Mouse (Mus musculus) liver, embryonic 13.5 days (tissue): ENCODE measurements around the gene Tmem40. TPM values are rescaled to one million over a fixed set of nuclear protein-coding genes. Genes with fewer than 3 reads are reported as not detected.

Experiments
- ATAC-seq: fragments of 200-750 bp; cut with Nextera tagmentation; 2 replicates; pipeline ENCODE4 v1.8.0; 2017; ENCODE audit warnings: low read depth, mild to moderate bottlenecking, moderate number of reproducible peaks, moderate library complexity
- DNase-seq: peaks from one replicate; pipeline ENCODE4 v3.0.0; 2022
- H3K27ac ChIP-seq: fragments of 300-500 bp; sonication (generic); 2 replicates; pipeline ENCODE4 v1.5.1; 2015; ENCODE audit warnings: moderate library complexity, mild to moderate bottlenecking, inconsistent platforms
- H3K27me3 ChIP-seq: fragments of 300-500 bp; sonication (generic); 2 replicates; pipeline ENCODE4 v1.6.1; 2015; ENCODE audit warnings: mild to moderate bottlenecking, inconsistent platforms
- H3K36me3 ChIP-seq: fragments of 300-500 bp; sonication (generic); 2 replicates; pipeline ENCODE4 v1.6.1; 2015; ENCODE audit warnings: mild to moderate bottlenecking, inconsistent platforms
- H3K4me1 ChIP-seq: fragments of 300-500 bp; sonication (generic); replicated peaks from 2 replicates; pipeline ENCODE4 v1.6.1; 2015; ENCODE audit warnings: inconsistent platforms
- H3K4me2 ChIP-seq: fragments of 300-500 bp; sonication (generic); 2 replicates; pipeline ENCODE4 v1.6.1; 2015; ENCODE audit warnings: inconsistent platforms, mild to moderate bottlenecking, moderate library complexity
- H3K4me3 ChIP-seq: fragments of 300-500 bp; sonication (generic); replicated peaks from 2 replicates; pipeline ENCODE4 v1.5.1; 2015; ENCODE audit warnings: mild to moderate bottlenecking, inconsistent platforms
- H3K9ac ChIP-seq: fragments of 300-500 bp; sonication (generic); 2 replicates; pipeline ENCODE4 v1.6.1; 2015; ENCODE audit warnings: mild to moderate bottlenecking, inconsistent platforms
- H3K9me3 ChIP-seq: fragments of 300-500 bp; sonication (generic); replicated peaks from 2 replicates; pipeline ENCODE4 v1.6.1; 2016; ENCODE audit warnings: inconsistent platforms
- WGBS: fragments of 180-500 bp; shearing (Covaris S2); methylation state at CpG from one replicate; pipeline ENCODE4 v1.1.7; 2015; ENCODE audit not compliant: insufficient replicate concordance; 5-methylcytosine and 5-hydroxymethylcytosine counted together
- polyA plus RNA-seq: library from polyadenylated mRNA; unstranded; fragments of >200 nt; fragmentation: Nextera tagmentation; extraction: Ambion mirVana; gene quantifications from 2 replicates; pipeline ENCODE4 v1.2.1, GENCODE M21; 2015

The Tmem40 gene
- polyA plus RNA-seq, 1 experiment from 2014 or later: 29.9 TPM

DNA sequence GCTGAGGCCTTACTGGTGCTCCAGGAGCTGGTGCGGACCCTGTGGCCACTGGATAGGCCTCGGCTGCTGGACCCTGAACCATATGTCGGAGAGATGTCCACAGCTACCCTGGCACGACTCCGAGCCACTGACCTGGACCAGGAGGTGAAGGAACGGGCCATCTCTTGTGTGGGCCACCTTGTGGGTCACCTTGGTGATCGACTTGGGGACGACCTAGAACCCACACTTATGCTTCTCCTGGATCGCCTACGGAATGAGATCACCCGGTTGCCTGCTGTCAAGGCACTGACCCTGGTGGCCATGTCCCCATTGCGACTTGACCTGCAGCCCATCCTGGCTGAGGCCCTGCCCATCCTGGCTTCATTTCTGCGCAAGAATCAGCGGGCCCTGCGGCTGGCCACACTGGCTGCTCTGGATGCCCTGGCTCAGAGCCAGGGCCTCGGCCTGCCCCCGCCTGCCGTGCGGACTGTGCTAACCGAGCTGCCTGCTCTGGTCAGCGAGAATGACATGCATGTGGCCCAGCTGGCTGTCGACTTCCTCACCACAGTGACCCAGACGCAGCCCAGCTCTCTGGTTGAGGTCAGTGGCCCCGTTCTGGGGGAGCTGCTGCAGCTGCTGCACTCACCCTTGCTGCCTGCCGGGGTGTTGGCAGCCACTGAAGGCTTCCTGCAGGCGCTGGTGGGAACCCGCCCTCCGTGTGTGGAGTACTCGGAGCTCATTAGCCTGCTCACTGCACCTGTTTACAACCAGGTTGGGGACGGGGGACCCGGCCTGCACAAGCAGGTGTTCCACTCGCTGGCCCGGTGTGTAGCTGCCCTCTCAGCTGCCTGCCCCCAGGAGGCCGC, 29.9 kb upstream of the Tmem40 start:
- ATAC-seq (peak; percentile 30; the same call in 1 of the 2 replicates), DNase-seq (no peak)
- Histone ChIP-seq H3K9me3 (no peaks in the 10 kb centered on the region), H3K4me1 (no peaks in the 10 kb centered on the region), H3K9ac (no peak overlapping the region), H3K4me2 (no peak overlapping the region), H3K36me3 (peaks cover 60% of the 10 kb centered on the region), H3K4me3 (no peak overlapping the region), H3K27me3 (no peaks in the 10 kb centered on the region), H3K27ac (no peak overlapping the region)
- WGBS: 82% methylated on average over 34 of the region's 34 CpGs

DNA sequence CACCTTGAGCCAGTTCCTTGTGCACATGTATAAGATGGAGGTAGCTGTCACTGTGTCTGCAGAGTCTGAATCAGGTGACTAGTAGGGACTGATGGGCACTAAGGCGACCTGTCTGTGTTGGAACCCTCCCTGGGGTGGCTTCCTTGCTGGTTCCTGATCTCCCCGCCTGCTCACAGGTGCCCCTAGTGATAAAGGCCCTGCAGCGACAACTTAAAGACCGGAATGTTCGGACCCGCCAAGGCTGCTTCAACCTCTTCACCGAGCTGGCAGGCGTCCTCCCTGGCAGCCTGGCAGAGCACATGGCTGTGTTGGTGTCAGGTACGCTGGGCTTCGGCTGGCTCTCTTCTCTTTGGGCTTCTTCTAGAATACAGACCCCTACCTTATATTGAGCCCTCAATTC, 28.8 kb upstream of the Tmem40 start:
- Histone ChIP-seq H3K27me3 (no peaks in the 10 kb centered on the region), H3K4me1 (no peaks in the 10 kb centered on the region), H3K4me3 (no peak overlapping the region), H3K9ac (no peak overlapping the region), H3K4me2 (no peak overlapping the region), H3K36me3 (peaks cover 65% of the 10 kb centered on the region), H3K27ac (no peak overlapping the region), H3K9me3 (no peaks in the 10 kb centered on the region)
- ATAC-seq (no peak), DNase-seq (no peak)
- WGBS: 71% methylated on average over 10 of the region's 10 CpGs

GRCm38 (mm10) chr6:115782781-115783180, 20.6 kb upstream of the Tmem40 start:
- ATAC-seq: no peak
- H3K9ac ChIP-seq: no peak overlapping the region
- peaks cover 50% of the 10 kb centered on the region for H3K36me3 ChIP-seq
- no peak for DNase-seq
- H3K4me2 ChIP-seq: no peak overlapping the region
- WGBS: 73% methylated on average over 3 of the region's 3 CpGs
- no peak overlapping the region for H3K27ac ChIP-seq
- no peaks in the 10 kb centered on the region for H3K4me1 ChIP-seq
- no peaks in the 10 kb centered on the region for H3K9me3 ChIP-seq
- H3K4me3 ChIP-seq: no peak overlapping the region
- H3K27me3 ChIP-seq: no peaks in the 10 kb centered on the region

DNA sequence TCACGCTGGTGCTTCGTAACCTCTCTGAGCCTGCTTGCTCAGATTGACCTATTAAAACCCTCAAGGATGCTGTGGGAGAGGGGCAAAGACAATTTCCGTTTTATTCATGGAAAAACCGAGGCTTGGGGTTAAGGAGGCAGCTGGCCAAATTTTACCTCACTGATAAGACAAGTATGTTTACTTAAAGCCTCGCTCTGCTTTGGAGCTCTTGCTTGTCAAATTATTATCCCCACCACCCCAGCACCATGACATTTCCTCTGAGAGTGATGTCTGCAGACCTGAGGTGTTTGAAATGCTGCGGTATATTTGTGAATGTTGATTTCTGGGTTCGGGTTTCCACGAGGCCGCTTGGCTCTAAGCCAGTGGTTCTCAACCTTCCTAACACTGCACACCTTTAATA, 14.2 kb upstream of the Tmem40 start:
- peaks cover 35% of the 10 kb centered on the region for H3K4me1 ChIP-seq
- no peak overlapping the region for H3K9ac ChIP-seq
- no peaks in the 10 kb centered on the region for H3K27me3 ChIP-seq
- no peaks in the 10 kb centered on the region for H3K9me3 ChIP-seq
- H3K4me3 ChIP-seq: no peak overlapping the region
- 47% methylated on average over 9 of the region's 9 CpGs for WGBS
- peak overlapping the region; percentile 87 for H3K4me2 ChIP-seq
- no peak for ATAC-seq
- no peak for DNase-seq
- peaks cover 7% of the 10 kb centered on the region for H3K36me3 ChIP-seq
- H3K27ac ChIP-seq: no peak overlapping the region

- ATAC-seq (no peak), DNase-seq (no peak)
- Histone ChIP-seq H3K27ac (no peak overlapping the region), H3K9me3 (no peaks in the 10 kb centered on the region), H3K4me2 (peak overlapping the region; percentile 87), H3K9ac (peak overlapping the region; percentile 71; the same call in 1 of the 2 replicates), H3K27me3 (no peaks in the 10 kb centered on the region), H3K4me3 (peak overlapping the region; percentile 69), H3K36me3 (peaks cover 2% of the 10 kb centered on the region; the same call in 1 of the 2 replicates), H3K4me1 (peaks cover 35% of the 10 kb centered on the region)
- 57% methylated on average over 3 of the region's 3 CpGs for WGBS
These were observed 13.6 kb upstream of the Tmem40 start for GRCm38 (mm10) chr6:115775838-115776237.

GRCm38 (mm10) chr6:115774501-115774921, 12.3 kb upstream of the Tmem40 start, which contains the start of gene Cand2:
TSS of gene Cand2 (plus strand) at chr6:115774538.
- Histone ChIP-seq H3K4me3 (peak within 1 kb of the TSS; percentile 69), H3K36me3 (no peaks in the 10 kb centered on the region), H3K27me3 (no peaks in the 10 kb centered on the region), H3K9me3 (no peaks in the 10 kb centered on the region), H3K4me1 (peaks cover 35% of the 10 kb centered on the region), H3K27ac (no peak within 1 kb of the TSS; the same call in 1 of the 2 replicates), H3K4me2 (peak within 1 kb of the TSS; percentile 87), H3K9ac (peak within 1 kb of the TSS; percentile 71)
- under 1% methylated on average over 27 of the region's 28 CpGs for WGBS
- DNase-seq (peak; percentile 17), ATAC-seq (peak; percentile 65)

GRCm38 (mm10) chr6:115773966-115774413, 11.8 kb upstream of the Tmem40 start:
- no peaks in the 10 kb centered on the region for H3K36me3 ChIP-seq
- H3K4me3 ChIP-seq: peak overlapping the region; percentile 69
- WGBS: 2% methylated on average over 13 of the region's 14 CpGs
- no peaks in the 10 kb centered on the region for H3K9me3 ChIP-seq
- H3K9ac ChIP-seq: peak overlapping the region; percentile 26; the same call in 1 of the 2 replicates
- peak overlapping the region; percentile 87 for H3K4me2 ChIP-seq
- peaks cover 35% of the 10 kb centered on the region for H3K4me1 ChIP-seq
- no peak overlapping the region for H3K27ac ChIP-seq
- ATAC-seq (peak; percentile 57; the same call in 1 of the 2 replicates), DNase-seq (peak; percentile 27)
- H3K27me3 ChIP-seq: no peaks in the 10 kb centered on the region

- no peaks in the 10 kb centered on the region for H3K27me3 ChIP-seq
- H3K4me3 ChIP-seq: no peak overlapping the region
- no peaks in the 10 kb centered on the region for H3K36me3 ChIP-seq
- WGBS: 88% methylated on average over 1 of the region's 1 CpGs
- peaks cover 45% of the 10 kb centered on the region for H3K4me1 ChIP-seq
- no peaks in the 10 kb centered on the region for H3K9me3 ChIP-seq
- DNase-seq: no peak
- H3K9ac ChIP-seq: no peak overlapping the region
- no peak overlapping the region for H3K4me2 ChIP-seq
- no peak for ATAC-seq
- no peak overlapping the region for H3K27ac ChIP-seq
These were observed 10.4 kb upstream of the Tmem40 start for GRCm38 (mm10) chr6:115772604-115773003.

DNA sequence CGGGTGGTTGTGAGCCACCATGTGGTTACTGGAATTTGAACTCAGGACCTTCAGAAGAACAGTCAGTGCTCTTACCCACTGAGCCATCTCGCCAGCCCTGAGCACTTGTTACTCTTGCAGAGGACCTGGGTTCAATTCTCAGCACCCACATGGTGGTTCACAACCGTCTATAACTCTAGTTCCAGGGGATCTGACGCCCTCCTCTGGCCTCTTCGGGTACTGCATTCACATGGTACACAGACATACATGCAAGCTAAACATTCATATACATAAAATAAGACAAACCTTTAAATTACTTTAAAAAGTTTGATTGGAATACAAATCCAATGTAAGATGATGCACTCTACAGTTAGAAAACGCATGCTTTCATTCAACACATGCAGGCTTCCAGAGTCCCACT, 10.0 kb upstream of the Tmem40 start:
- ATAC-seq (no peak), DNase-seq (no peak)
- H3K9ac ChIP-seq: no peak overlapping the region
- 65% methylated on average over 6 of the region's 6 CpGs for WGBS
- H3K27me3 ChIP-seq: no peaks in the 10 kb centered on the region
- H3K27ac ChIP-seq: no peak overlapping the region
- no peaks in the 10 kb centered on the region for H3K9me3 ChIP-seq
- H3K4me2 ChIP-seq: no peak overlapping the region
- H3K4me3 ChIP-seq: no peak overlapping the region
- H3K36me3 ChIP-seq: no peaks in the 10 kb centered on the region
- H3K4me1 ChIP-seq: peaks cover 49% of the 10 kb centered on the region

- no peaks in the 10 kb centered on the region for H3K27me3 ChIP-seq
- H3K36me3 ChIP-seq: no peaks in the 10 kb centered on the region
- DNase-seq (no peak), ATAC-seq (peak; percentile 24; the same call in 1 of the 2 replicates)
- 59% methylated on average over 4 of the region's 4 CpGs for WGBS
- H3K9ac ChIP-seq: no peak overlapping the region
- no peak overlapping the region for H3K4me2 ChIP-seq
- H3K4me1 ChIP-seq: peaks cover 42% of the 10 kb centered on the region
- H3K9me3 ChIP-seq: no peaks in the 10 kb centered on the region
- H3K27ac ChIP-seq: peak overlapping the region; percentile 29; the same call in 1 of the 2 replicates
- no peak overlapping the region for H3K4me3 ChIP-seq
These were observed 8.6 kb upstream of the Tmem40 start for GRCm38 (mm10) chr6:115770852-115771251.

- H3K4me1 ChIP-seq: peaks cover 35% of the 10 kb centered on the region
- no peaks in the 10 kb centered on the region for H3K27me3 ChIP-seq
- no peaks in the 10 kb centered on the region for H3K36me3 ChIP-seq
- no peak overlapping the region for H3K4me2 ChIP-seq
- 0 out of 2 replicates have a peak overlapping the region, but pooled peaks have one; percentile 29 for H3K27ac ChIP-seq
- no peak overlapping the region for H3K4me3 ChIP-seq
- H3K9ac ChIP-seq: no peak overlapping the region
- H3K9me3 ChIP-seq: no peaks in the 10 kb centered on the region
- ATAC-seq (no peak), DNase-seq (no peak)
- 68% methylated on average over 20 of the region's 20 CpGs for WGBS
These were observed 8.0 kb upstream of the Tmem40 start for GRCm38 (mm10) chr6:115770059-115770670.
